Mouse (Mus musculus): ENCODE data around the gene Upp1.

GRCm38 (mm10) chr11:9159953-9160352, 42.0 kb downstream of the Upp1 start:
- TF ChIP-seq CTCF (conservative IDR thresholded peaks at IDR 0.05; ENCODE audit: low read length) (no peak), POU5F1 (IDR thresholded peaks at IDR 0.05; ENCODE audit: borderline replicate concordance, low read length) (no peak), NANOG (IDR thresholded peaks at IDR 0.05; ENCODE audit: borderline replicate concordance, low read length) (no peak)
